Mouse (Mus musculus) intestine, postnatal 0 days (tissue): ENCODE results near the gene Cox10. TPM values are rescaled to one million over a fixed set of nuclear protein-coding genes. Genes with fewer than 3 reads are reported as not detected.

Experiments used
- ATAC-seq: fragments of 200-750 bp; cut with Nextera tagmentation; 2 replicates; pipeline ENCODE4 v1.8.0; 2017; ENCODE audit warnings: mild to moderate bottlenecking, moderate TSS enrichment, moderate library complexity
- H3K27ac ChIP-seq: fragments of 300-500 bp; sonication (generic); 2 replicates; pipeline ENCODE4 v1.5.1; 2014; ENCODE audit warnings: mild to moderate bottlenecking, low read depth, low read length, moderate library complexity
- H3K27me3 ChIP-seq: fragments of 300-500 bp; sonication (generic); replicated peaks from 2 replicates; pipeline ENCODE4 v1.6.1; 2014; ENCODE audit warnings: low read length, mixed read lengths; ENCODE audit not compliant: control insufficient read depth, insufficient read depth
- H3K36me3 ChIP-seq: fragments of 300-500 bp; sonication (generic); 2 replicates; pipeline ENCODE4 v1.6.1; 2014; ENCODE audit warnings: mild to moderate bottlenecking, moderate library complexity; ENCODE audit not compliant: control insufficient read depth, insufficient read depth
- H3K4me1 ChIP-seq: fragments of 300-500 bp; sonication (generic); replicated peaks from 2 replicates; pipeline ENCODE4 v1.6.1; 2014; ENCODE audit warnings: antibody characterized with exemption, low read length, mixed read lengths; ENCODE audit not compliant: control insufficient read depth, insufficient read depth
- H3K4me2 ChIP-seq: fragments of 300-500 bp; sonication (generic); replicated peaks from 2 replicates; pipeline ENCODE4 v1.6.1; 2014; ENCODE audit warnings: low read depth, mild to moderate bottlenecking, moderate library complexity
- H3K4me3 ChIP-seq: fragments of 300-500 bp; sonication (generic); 2 replicates; pipeline ENCODE4 v1.5.1; 2014; ENCODE audit warnings: low read depth, low read length
- H3K9ac ChIP-seq: fragments of 300-500 bp; sonication (generic); 2 replicates; pipeline ENCODE4 v1.6.1; 2014; ENCODE audit warnings: mild to moderate bottlenecking, low read depth, low read length
- H3K9me3 ChIP-seq: fragments of 300-500 bp; sonication (generic); 2 replicates; pipeline ENCODE4 v1.6.1; 2016; ENCODE audit warnings: mixed run types; ENCODE audit not compliant: control insufficient read depth
- CTCF ChIP-seq: sonication (generic); IDR thresholded peaks from 2 replicates; pipeline ENCODE4 v1.5.1; 2016; ENCODE audit warnings: low read depth, mild to moderate bottlenecking, control low read depth, antibody characterized with exemption, moderate library complexity
- WGBS: fragments of 180-500 bp; shearing (Covaris S2); extraction: QIAGEN DNeasy Blood & Tissue Kit; methylation state at CpG from one replicate; pipeline ENCODE4 v1.1.7; 2014; 5-methylcytosine and 5-hydroxymethylcytosine counted together
- polyA plus RNA-seq: library from polyadenylated mRNA; unstranded; fragments of >200 nt; fragmentation: Nextera tagmentation; extraction: Ambion mirVana; gene quantifications from 2 replicates; pipeline ENCODE4 v1.2.1, GENCODE M21; 2015

Cox10 gene
- polyA plus RNA-seq, 1 experiment from 2014 or later, result 21.4 TPM

- H3K4me1 ChIP-seq, result peaks cover 3% of the 10 kb centered on the region; the same call in 1 of the 2 replicates
- 62% methylated on average over 6 of the region's 6 CpGs for WGBS
- H3K9ac ChIP-seq, result no peak overlapping the region
These were observed 161.7 kb downstream of the Cox10 start for GRCm38 (mm10) chr11:63917561-63917960.

DNA sequence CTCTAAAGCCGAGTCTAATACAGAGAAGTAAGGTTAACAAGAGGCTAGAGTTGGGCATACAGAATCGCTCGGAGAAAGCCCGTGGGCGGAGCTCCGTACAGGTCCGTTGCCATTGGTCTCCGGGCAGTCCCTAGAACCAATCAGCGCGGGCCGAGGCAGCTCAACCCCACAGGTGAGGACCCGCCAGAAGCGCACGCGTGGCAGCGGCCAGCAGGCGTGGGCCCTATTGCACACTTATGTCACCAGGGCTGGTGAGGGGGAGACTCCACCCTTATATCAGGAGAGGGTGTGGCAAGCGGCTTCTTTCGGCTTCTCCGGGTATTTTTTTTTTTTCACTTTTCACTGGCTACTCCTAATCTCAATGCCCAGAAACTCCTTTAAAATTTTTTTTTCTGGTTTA is 164.9 kb downstream of the Cox10 start:
- no peaks in the 10 kb centered on the region for H3K36me3 ChIP-seq
- ATAC-seq, result peak; percentile 85
- H3K27me3 ChIP-seq, result peaks cover 5% of the 10 kb centered on the region; the same call in 1 of the 2 replicates
- H3K4me1 ChIP-seq, result no peaks in the 10 kb centered on the region
- H3K4me2 ChIP-seq, result peak overlapping the region; percentile 68
- H3K4me3 ChIP-seq, result peak overlapping the region; percentile 25
- TF ChIP-seq CTCF, result no peak
- H3K9ac ChIP-seq, result no peak overlapping the region
- no peaks in the 10 kb centered on the region for H3K9me3 ChIP-seq
- WGBS, result 4% methylated on average over 20 of the region's 20 CpGs
- no peak overlapping the region for H3K27ac ChIP-seq

More at GRCm38 (mm10) chr11:63917561-63917960, 161.7 kb downstream of the Cox10 start:
- Histone ChIP-seq H3K36me3 (no peaks in the 10 kb centered on the region), H3K4me2 (no peak overlapping the region), H3K4me3 (no peak overlapping the region), H3K27me3 (peaks cover 36% of the 10 kb centered on the region), H3K27ac (no peak overlapping the region), H3K9me3 (no peaks in the 10 kb centered on the region)
- no peak for ATAC-seq
- TF ChIP-seq CTCF, result no peak

DNA sequence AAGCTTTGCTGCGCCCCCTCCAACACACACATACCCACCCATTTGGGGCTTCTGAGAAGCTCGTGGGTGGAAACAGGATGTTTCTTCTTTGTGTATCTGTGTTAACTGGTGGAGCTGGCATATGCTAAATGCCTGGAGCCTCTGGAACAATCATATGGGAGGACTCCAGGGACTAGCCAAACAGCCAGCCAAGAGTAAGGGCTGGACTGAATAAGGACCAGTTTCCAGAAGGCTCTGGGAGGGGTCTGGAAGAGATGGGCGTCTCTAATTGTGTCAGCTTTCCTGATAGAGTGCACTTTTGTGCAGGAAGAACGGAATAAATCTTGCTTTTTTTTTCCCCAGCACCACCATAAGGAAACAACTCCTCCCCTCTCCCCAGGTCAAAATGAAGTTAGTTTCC is 165.3 kb downstream of the Cox10 start:
- no peak; the same call in 1 of the 2 replicates for ATAC-seq

More for the DNA sequence above, 165.3 kb downstream of the Cox10 start:
- Histone ChIP-seq H3K4me2 (peak overlapping the region; percentile 68), H3K36me3 (no peaks in the 10 kb centered on the region), H3K27me3 (peaks cover under 1% of the 10 kb centered on the region; the same call in 1 of the 2 replicates), H3K4me1 (no peaks in the 10 kb centered on the region), H3K4me3 (peak overlapping the region; percentile 25), H3K9me3 (no peaks in the 10 kb centered on the region), H3K9ac (no peak overlapping the region), H3K27ac (no peak overlapping the region)
- no peak for TF ChIP-seq CTCF
- WGBS, result 22% methylated on average over 4 of the region's 4 CpGs

Other genes starting within 250 kb of the Cox10 start
- gene Hs3st3b1, start 157.2 kb downstream of the Cox10 start, polyA plus RNA-seq, result 2.5 and 2.6 TPM in 2 replicates